Mouse (Mus musculus): ENCODE data around the gene Klhdc9. TPM values are rescaled to one million over a fixed set of nuclear protein-coding genes. Genes with fewer than 3 reads are reported as not detected.

The Klhdc9 gene
- polyA plus RNA-seq, 1 experiment from 2014 or later, result 4.2 TPM

DNA sequence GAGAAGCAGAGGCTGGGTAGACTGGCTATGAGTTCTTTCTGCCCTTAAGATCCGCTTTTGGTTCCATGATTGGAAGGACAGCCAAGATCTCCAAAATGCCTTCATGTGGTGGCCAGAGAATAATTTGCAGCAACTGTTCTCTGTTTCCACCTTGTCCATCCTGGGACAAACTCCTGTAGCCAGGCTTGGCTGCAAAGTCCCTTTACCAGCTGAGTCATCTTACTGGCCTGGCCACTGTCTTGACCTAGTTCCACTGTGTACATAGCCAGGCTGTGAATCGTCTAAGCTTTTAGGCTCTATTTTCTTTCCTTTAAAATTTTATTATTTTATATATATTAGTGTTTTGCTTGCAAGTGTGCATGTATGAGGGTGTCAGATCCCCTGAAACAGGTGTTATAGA, 11.4 kb downstream of the Klhdc9 start:
- H3K27me3 ChIP-seq, result no peaks in the 10 kb centered on the region
- 98% methylated on average over 2 of the region's 2 CpGs for WGBS
- no peak overlapping the region for H3K9ac ChIP-seq (replicated peaks)
- H3K4me2 ChIP-seq (replicated peaks), result no peak overlapping the region
- no peak overlapping the region for H3K27ac ChIP-seq
- no peak overlapping the region for H3K4me3 ChIP-seq (replicated peaks)
- no peaks in the 10 kb centered on the region for H3K9me3 ChIP-seq
- ATAC-seq, result no peak
- H3K4me1 ChIP-seq (replicated peaks), result peaks cover 33% of the 10 kb centered on the region
- H3K36me3 ChIP-seq, result peaks cover 4% of the 10 kb centered on the region; the same call in 1 of the 2 replicates

DNA sequence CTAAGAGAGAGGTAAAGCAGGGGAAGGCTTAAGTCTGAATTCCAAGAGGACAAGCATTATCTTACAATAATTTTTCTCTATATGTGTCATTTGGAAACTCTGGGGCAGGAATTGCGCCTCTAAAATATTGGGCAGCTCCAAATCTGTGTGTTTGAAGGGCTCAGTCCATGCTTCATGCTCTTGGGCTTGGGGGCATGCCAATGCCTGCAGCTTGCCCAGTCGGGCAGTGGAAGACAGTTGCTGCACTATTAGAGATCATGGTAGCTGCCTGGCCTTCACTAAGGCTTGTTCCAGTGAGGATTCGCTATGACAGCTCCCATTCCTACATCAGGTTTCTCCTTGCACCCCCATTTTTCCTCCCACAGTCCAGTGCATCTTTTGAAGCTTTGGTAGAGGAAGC, 11.9 kb downstream of the Klhdc9 start:
- no peak overlapping the region for H3K4me2 ChIP-seq (replicated peaks)
- peaks cover 4% of the 10 kb centered on the region; the same call in 1 of the 2 replicates for H3K36me3 ChIP-seq
- H3K27ac ChIP-seq, result no peak overlapping the region
- H3K4me1 ChIP-seq (replicated peaks), result peaks cover 36% of the 10 kb centered on the region
- H3K9ac ChIP-seq (replicated peaks), result no peak overlapping the region
- no peak overlapping the region for H3K4me3 ChIP-seq (replicated peaks)
- no peaks in the 10 kb centered on the region for H3K27me3 ChIP-seq
- no peak for ATAC-seq
- WGBS, result 96% methylated on average over 3 of the region's 3 CpGs
- no peaks in the 10 kb centered on the region for H3K9me3 ChIP-seq

DNA sequence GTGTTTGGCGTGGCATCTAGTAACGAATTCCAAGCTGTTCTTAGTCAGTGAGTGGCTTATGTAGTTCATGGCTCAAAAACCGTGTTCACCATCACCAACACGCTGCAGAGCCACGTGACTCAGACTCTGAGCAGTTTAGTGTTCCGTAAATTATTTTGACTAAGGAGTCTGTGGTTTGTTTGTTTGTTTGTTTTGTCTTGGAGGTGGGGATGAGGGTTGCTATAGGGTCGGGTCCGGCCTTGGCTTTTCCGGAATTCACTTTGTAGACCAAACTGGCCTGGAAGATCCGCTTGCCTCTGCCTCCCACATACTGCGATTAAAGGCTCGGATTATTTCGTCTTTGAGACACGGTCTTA, 14.5 kb downstream of the Klhdc9 start:
- Histone ChIP-seq H3K27me3 (no peaks in the 10 kb centered on the region), H3K4me2 (replicated peaks) (peak overlapping the region; percentile 84), H3K27ac (peak overlapping the region; percentile 67), H3K9ac (replicated peaks) (peak overlapping the region; percentile 85), H3K4me3 (replicated peaks) (peak overlapping the region; percentile 88), H3K4me1 (replicated peaks) (peaks cover 36% of the 10 kb centered on the region), H3K36me3 (peaks cover 28% of the 10 kb centered on the region), H3K9me3 (no peaks in the 10 kb centered on the region)
- ATAC-seq, result no peak; the same call in 1 of the 2 replicates
- WGBS, result under 1% methylated on average over 14 of the region's 14 CpGs

DNA sequence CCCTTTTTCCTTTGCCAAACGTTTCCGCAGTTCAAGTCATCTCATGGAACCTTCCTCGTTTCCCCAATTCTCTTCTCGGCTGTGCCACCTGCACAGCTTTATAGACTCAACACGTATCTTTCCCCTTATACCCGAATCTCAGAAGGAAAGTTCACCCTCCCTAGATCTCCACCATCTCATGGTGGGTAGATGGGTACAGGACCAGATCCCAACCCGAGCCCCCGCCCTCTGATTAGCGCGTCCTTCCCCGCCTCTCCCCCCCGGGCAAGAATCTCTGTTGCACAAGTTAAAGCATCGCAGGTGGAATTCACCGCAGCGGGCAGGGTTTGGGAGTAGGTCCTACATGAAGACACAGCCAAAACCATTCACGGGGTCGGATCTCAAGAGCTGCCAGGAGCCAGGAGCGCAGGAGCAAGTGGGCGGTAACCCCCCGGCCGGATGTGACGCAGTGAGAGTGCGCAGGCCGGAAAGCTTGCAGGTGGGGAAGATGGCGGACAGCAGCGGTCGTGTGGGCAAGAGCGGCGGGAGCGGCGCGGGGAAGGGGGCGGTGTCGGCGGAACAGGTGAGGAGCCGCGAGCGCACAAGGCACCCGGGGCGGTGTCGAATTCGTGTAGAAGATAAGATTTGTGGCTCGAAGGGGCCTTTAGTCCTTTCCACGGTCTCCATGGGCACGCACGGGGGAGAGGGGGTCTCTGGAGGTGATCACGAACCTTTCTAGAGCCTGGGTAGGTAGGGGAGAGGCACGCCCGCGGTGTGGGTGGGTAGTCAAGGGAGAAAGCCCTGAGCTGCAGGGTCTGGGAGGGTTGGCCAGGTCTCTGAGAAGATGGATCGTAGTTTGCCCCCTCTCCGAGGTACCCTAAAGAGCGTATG, 15.1 kb downstream of the Klhdc9 start, which contains the start of the genes Nit1 and Pfdn2:
Gene Nit1, minus strand, starts transcription at position 422 of the 870 bp plus-strand sequence.
Gene Pfdn2, plus strand, starts transcription at position 446 of the 870 bp plus-strand sequence.
- H3K9ac ChIP-seq (replicated peaks), result peak within 1 kb of the TSS; percentile 85
- peak; percentile 96 for ATAC-seq
- peak within 1 kb of the TSS; percentile 67 for H3K27ac ChIP-seq
- peak within 1 kb of the TSS; percentile 88 for H3K4me3 ChIP-seq (replicated peaks)
- peak within 1 kb of the TSS; percentile 84 for H3K4me2 ChIP-seq (replicated peaks)
- peaks cover 34% of the 10 kb centered on the region for H3K36me3 ChIP-seq
- H3K27me3 ChIP-seq, result no peaks in the 10 kb centered on the region
- peaks cover 36% of the 10 kb centered on the region for H3K4me1 ChIP-seq (replicated peaks)
- H3K9me3 ChIP-seq, result no peaks in the 10 kb centered on the region
- under 1% methylated on average over 53 of the region's 53 CpGs for WGBS

DNA sequence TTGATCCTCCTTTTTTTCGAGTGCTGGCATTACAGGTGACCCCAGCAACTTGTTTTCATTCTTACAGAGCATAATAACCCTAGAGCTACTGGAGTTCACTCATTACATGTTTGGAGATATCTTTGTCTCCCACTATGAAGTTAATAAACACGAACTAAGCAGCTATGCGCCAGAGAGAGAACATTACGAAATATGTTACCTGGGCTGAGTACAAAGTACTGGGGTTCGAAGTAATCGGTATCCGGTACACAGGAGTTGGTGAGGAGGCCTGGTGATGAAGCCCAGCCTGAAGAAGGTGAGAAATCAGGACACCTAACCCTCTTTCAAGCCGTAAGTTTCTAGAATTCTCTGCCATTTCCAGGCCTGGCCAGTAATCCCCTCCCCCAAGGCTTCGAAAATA, 15.9 kb downstream of the Klhdc9 start:
- H3K4me3 ChIP-seq (replicated peaks), result peak overlapping the region; percentile 88
- H3K9me3 ChIP-seq, result no peaks in the 10 kb centered on the region
- peak overlapping the region; percentile 85 for H3K9ac ChIP-seq (replicated peaks)
- peaks cover 42% of the 10 kb centered on the region for H3K36me3 ChIP-seq
- 79% methylated on average over 9 of the region's 9 CpGs for WGBS
- H3K27me3 ChIP-seq, result no peaks in the 10 kb centered on the region
- peak overlapping the region; percentile 84 for H3K4me2 ChIP-seq (replicated peaks)
- ATAC-seq, result no peak
- H3K4me1 ChIP-seq (replicated peaks), result peaks cover 36% of the 10 kb centered on the region
- H3K27ac ChIP-seq, result no peak overlapping the region

DNA sequence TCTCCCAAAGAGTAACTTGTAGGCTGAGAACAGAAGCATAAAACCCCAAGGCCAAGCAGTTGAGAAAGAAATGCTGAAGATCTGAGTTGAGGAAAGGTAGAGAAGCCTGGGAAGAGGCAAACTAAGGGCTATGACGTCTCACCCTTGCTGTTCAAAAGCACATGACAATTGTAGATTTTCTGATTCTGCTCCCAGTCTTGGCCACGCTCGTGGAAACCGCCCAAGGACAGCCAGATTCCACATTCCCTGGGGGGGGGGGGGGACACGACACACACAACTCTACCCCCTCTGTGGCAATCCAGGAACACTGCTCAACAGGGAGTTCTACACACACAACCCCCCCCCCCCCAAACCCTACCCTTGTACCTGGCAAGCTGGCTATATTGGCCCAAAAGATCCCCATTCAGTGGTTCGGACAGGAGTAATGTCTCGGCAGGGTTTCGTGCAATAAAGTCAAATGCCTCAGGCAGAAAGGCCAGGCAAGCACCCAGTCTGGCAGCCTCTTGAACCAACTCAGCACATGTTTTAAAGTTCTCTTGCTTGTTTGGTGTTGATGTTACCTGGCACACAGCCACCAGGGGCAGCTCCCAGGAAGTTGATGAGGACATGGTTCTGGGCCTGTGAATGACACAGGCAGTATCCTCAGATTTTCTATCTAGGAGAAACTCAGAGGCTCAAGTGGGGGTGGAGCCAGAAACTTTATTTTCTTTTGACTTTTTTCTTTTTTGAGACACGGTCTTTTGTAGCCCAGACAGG, 16.5 kb downstream of the Klhdc9 start:
- no peak overlapping the region for H3K4me3 ChIP-seq (replicated peaks)
- H3K36me3 ChIP-seq, result peaks cover 48% of the 10 kb centered on the region
- ATAC-seq, result no peak
- WGBS, result 89% methylated on average over 8 of the region's 9 CpGs
- no peaks in the 10 kb centered on the region for H3K9me3 ChIP-seq
- H3K4me2 ChIP-seq (replicated peaks), result no peak overlapping the region
- H3K9ac ChIP-seq (replicated peaks), result no peak overlapping the region
- peaks cover 35% of the 10 kb centered on the region for H3K4me1 ChIP-seq (replicated peaks)
- no peak overlapping the region for H3K27ac ChIP-seq
- no peaks in the 10 kb centered on the region for H3K27me3 ChIP-seq

DNA sequence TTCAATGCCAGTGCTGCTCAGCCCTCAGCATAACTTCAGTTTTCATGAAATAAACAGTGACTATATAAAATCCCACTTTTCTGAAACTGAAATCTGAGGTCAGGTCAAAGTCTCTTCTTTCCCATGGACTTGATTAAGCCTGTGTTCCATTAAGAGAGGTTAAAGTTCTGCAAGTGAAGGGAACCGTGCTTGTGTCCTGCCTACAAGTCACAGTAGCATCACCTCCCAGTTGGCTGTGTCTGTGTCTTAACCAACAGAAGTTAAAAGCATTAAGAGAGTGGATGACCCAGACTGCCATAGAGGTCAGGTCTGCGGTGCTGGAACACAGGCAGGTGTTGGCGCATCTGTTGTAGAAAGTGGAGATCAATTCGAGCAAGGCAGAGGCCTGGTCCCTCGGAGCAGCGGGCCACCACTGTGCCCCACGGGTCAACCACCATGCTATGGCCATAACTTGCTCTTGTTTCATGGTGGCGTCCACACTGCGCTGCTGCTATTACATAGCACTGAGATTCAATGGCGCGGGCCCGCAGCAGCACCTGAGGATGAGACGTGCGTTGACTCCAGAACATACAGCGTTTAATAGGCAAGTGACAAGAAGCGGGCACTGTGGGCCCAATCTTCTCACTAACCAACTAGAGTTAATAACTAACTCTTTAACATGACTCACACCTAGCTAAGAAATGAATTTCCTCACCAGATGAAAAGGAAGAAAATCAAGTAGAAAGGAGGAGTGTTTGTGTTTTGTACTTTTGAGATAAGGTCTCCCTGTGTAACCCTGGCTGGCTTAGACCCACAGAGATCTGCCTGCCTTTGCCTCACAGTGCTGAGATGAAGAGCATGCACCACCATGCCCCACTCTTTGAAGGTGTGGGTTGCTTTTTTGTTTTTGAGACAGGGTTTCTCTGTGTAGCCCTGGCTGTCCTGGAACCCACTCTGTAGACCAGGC, 18.1 kb downstream of the Klhdc9 start:
- H3K4me3 ChIP-seq (replicated peaks), result no peak overlapping the region
- no peaks in the 10 kb centered on the region for H3K9me3 ChIP-seq
- no peak for ATAC-seq
- H3K27me3 ChIP-seq, result no peaks in the 10 kb centered on the region
- WGBS, result 95% methylated on average over 16 of the region's 16 CpGs
- H3K9ac ChIP-seq (replicated peaks), result no peak overlapping the region
- no peak overlapping the region for H3K27ac ChIP-seq
- H3K4me2 ChIP-seq (replicated peaks), result no peak overlapping the region
- peaks cover 60% of the 10 kb centered on the region for H3K36me3 ChIP-seq
- H3K4me1 ChIP-seq (replicated peaks), result peaks cover 26% of the 10 kb centered on the region

DNA sequence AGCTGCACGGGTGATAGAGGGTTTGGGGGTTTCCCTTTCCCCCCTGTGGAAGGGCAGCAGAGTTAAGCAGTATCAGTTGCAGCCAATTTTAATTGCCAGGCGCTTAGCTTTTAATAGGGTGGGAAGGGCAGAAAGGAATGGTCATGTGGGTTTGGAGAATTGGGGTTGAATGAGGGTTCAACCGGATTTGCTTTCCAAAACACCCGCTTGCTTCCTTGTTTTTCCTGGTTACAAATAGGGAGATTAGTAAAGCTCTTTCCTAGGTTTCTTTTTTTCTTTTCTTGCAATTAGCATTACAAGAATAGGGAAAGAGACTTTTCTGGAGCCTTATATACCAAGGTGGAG, 30.4 kb downstream of the Klhdc9 start:
- Histone ChIP-seq H3K9ac (replicated peaks) (peak overlapping the region; percentile 81), H3K27ac (peak overlapping the region; percentile 98), H3K4me1 (replicated peaks) (peaks cover 63% of the 10 kb centered on the region), H3K9me3 (no peaks in the 10 kb centered on the region), H3K4me3 (replicated peaks) (peak overlapping the region; percentile 85), H3K36me3 (peaks cover 18% of the 10 kb centered on the region), H3K4me2 (replicated peaks) (peak overlapping the region; percentile 72), H3K27me3 (no peaks in the 10 kb centered on the region)
- WGBS, result 1% methylated on average over 4 of the region's 4 CpGs
- no peak for ATAC-seq

DNA sequence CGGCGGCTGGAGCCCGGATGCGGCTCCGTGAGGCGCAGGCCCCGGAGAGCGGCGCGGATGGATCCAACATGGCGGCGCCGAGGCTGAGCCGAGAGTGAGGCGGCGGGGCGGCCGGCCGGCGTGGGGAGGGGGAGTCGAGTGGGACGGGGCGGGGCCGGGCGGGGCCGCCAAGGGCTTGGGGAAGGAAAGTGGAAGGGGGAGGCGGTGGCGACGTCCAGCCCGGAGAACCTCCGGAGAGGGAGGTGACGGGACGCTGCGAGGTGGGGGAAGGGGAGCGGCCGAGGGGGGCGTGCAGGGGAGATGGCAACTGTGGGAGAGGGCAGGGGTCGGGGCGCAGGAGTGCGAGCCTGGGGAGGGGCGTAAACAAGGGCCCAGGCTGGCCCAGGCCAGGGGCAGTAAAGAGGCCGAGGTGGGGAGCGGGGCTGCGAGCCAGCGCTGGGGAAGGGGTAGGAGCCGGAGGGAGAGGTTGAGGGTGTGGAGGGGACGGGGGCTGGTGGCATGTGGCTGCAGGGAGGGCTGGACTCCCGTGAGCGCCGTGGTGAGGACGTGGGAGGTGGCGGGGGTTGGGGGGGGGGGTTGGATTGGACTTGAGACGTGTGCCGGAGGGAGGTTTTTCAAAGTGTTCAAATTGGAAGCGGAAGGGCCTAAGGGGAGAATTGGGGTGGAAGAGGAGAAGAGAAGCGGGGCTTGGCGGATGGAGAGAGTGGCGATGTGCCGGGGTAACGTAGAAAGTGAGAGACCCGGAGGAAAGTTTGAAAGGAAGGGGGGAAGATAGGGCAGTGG, 31.0 kb downstream of the Klhdc9 start:
- WGBS, result under 1% methylated on average over 55 of the region's 61 CpGs
- peak; percentile 89 for ATAC-seq
- H3K4me1 ChIP-seq (replicated peaks), result peaks cover 63% of the 10 kb centered on the region
- no peaks in the 10 kb centered on the region for H3K27me3 ChIP-seq
- peak overlapping the region; percentile 85 for H3K4me3 ChIP-seq (replicated peaks)
- H3K9ac ChIP-seq (replicated peaks), result peak overlapping the region; percentile 81
- H3K36me3 ChIP-seq, result peaks cover 17% of the 10 kb centered on the region
- H3K27ac ChIP-seq, result peak overlapping the region; percentile 98
- H3K4me2 ChIP-seq (replicated peaks), result peak overlapping the region; percentile 72
- H3K9me3 ChIP-seq, result no peaks in the 10 kb centered on the region

DNA sequence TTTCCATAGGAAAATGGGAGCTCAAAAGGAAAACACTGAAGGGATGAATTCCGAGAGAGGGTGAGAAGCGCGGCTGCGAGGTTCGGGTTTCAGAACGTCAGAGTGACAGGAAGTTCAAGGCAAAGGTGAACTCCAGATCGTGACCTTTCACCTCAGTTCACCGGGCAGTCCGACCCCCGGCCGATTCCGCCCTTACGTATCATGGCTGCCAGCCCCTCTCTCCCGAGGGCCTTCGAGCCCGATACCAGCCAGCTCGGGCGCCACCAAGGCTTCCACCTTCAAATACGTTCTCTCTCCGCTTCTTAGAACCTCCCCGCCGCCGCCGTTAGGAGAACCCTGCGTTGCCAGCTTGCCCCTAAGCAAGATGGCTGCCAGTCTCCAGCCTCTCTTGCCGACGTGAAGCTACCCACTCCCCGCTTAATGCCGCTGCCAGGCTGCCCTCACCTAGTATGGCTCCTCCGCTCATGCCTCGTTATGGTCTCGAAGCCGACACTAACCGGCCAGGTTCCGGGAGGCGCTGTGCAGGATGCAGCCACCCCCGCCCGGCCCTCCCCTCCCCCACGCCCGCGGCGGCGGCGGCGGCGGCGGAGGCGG, 31.7 kb downstream of the Klhdc9 start, which contains the start of gene Dedd:
Gene Dedd, plus strand, starts transcription at position 307 of the 594 bp plus-strand sequence.
- Histone ChIP-seq H3K27ac (peak within 1 kb of the TSS; percentile 98), H3K9me3 (no peaks in the 10 kb centered on the region), H3K4me2 (replicated peaks) (peak within 1 kb of the TSS; percentile 72), H3K4me1 (replicated peaks) (peaks cover 61% of the 10 kb centered on the region), H3K27me3 (no peaks in the 10 kb centered on the region), H3K9ac (replicated peaks) (peak within 1 kb of the TSS; percentile 81), H3K4me3 (replicated peaks) (peak within 1 kb of the TSS; percentile 85), H3K36me3 (peaks cover 12% of the 10 kb centered on the region; the same call in 1 of the 2 replicates)
- WGBS, result 0% methylated on average over 48 of the region's 48 CpGs
- ATAC-seq, result peak; percentile 97
